Mouse (Mus musculus) adrenal gland, postnatal 4 days (tissue): ENCODE results near the gene Gif. TPM values are rescaled to one million over a fixed set of nuclear protein-coding genes. Genes with fewer than 3 reads are reported as not detected.

Source experiments
- DNase-seq, 2 experiments: peaks; one replicate each; pipeline ENCODE4 v3.0.0; 2021 to 2022; ENCODE audit warnings: low spot score in 2 of 2, mixed read lengths in 2 of 2
- long read RNA-seq, 2 experiments: library from polyadenylated mRNA; stranded (forward); transcript quantifications; one replicate each; pipeline ENCODE4 v2.0.0; 2021
- total RNA-seq, 2 experiments: library from RNA; stranded (reverse); gene quantifications; 2 replicates each; pipeline ENCODE4 v1.2.3; 2021

The Gif gene
- total RNA-seq, result not detected
- long read RNA-seq, experiment 1, result 0 reads
- long read RNA-seq, experiment 2, result 0 reads

- DNase-seq, result no peak
Observed at GRCm38 (mm10) chr19:11747298-11747697, at the start of gene Gif. Gene Gif, plus strand, starts transcription at chr19:11747554.

GRCm38 (mm10) chr19:11698342-11698741, 49.0 kb upstream of the Gif start:
- DNase-seq, result no peak

GRCm38 (mm10) chr19:11712451-11712850, 34.9 kb upstream of the Gif start:
- no peak for DNase-seq

GRCm38 (mm10) chr19:11720071-11720470, 27.3 kb upstream of the Gif start:
- no peak for DNase-seq

GRCm38 (mm10) chr19:11723870-11724269, 23.5 kb upstream of the Gif start:
- DNase-seq, result no peak

- no peak for DNase-seq
Observed at GRCm38 (mm10) chr19:11724275-11724674, 23.1 kb upstream of the Gif start.

- no peak for DNase-seq
Observed at GRCm38 (mm10) chr19:11725915-11726314, 21.4 kb upstream of the Gif start.

GRCm38 (mm10) chr19:11727304-11727703, 20.1 kb upstream of the Gif start:
- no peak for DNase-seq

GRCm38 (mm10) chr19:11730278-11730677, 17.1 kb upstream of the Gif start:
- DNase-seq, result no peak

- DNase-seq, result no peak
Observed at GRCm38 (mm10) chr19:11736455-11736854, 10.9 kb upstream of the Gif start.

- DNase-seq, result no peak
Observed at GRCm38 (mm10) chr19:11745680-11746079, 1.7 kb upstream of the Gif start.

- DNase-seq, result no peak
Observed at GRCm38 (mm10) chr19:11765059-11765458, 17.7 kb downstream of the Gif start.

GRCm38 (mm10) chr19:11766413-11766812, 19.1 kb downstream of the Gif start:
- DNase-seq, result no peak

GRCm38 (mm10) chr19:11768163-11768562, 20.8 kb downstream of the Gif start:
- no peak for DNase-seq

- DNase-seq, result no peak
Observed at GRCm38 (mm10) chr19:11769257-11769920, 22.0 kb downstream of the Gif start.

- peak; percentile 65 to 73 for DNase-seq
Observed at GRCm38 (mm10) chr19:11770205-11770892, 23.0 kb downstream of the Gif start, which contains the start of gene Mrpl16. Gene Mrpl16, plus strand, starts transcription at chr19:11770391.

GRCm38 (mm10) chr19:11777191-11777865, 30.0 kb downstream of the Gif start:
- peak in 1 of 2 experiments; percentile 27 for DNase-seq

- no peak for DNase-seq
Observed at GRCm38 (mm10) chr19:11785409-11786154, 38.2 kb downstream of the Gif start.

- DNase-seq, result no peak
Observed at GRCm38 (mm10) chr19:11787826-11788225, 40.5 kb downstream of the Gif start.

GRCm38 (mm10) chr19:11788876-11789275, 41.5 kb downstream of the Gif start:
- DNase-seq, result no peak

- DNase-seq, result no peak
Observed at GRCm38 (mm10) chr19:11791825-11792224, 44.5 kb downstream of the Gif start.
